Mouse (Mus musculus): ENCODE results near the gene Cdiptos. TPM values are rescaled to one million over a fixed set of nuclear protein-coding genes. Genes with fewer than 3 reads are reported as not detected.
A peak's percentile ranks its signal among the peaks of the same experiment; 100 is the strongest.

Gene Cdiptos
- polyA plus RNA-seq, 1 experiment, result 2.4 TPM

GRCm38 (mm10) chr7:127011051-127011450, 35.2 kb upstream of the Cdiptos start:
- Histone ChIP-seq H3K9ac (ENCODE audit: low read depth, poor library complexity, severe bottlenecking) (0 out of 2 replicates have a peak overlapping the region, but pooled peaks have one; percentile 22), H3K27ac (ENCODE audit: insufficient read depth, low read length) (peak overlapping the region; percentile 20; the same call in 1 of the 2 replicates), H3K9me3 (replicated peaks; ENCODE audit: control insufficient read depth, insufficient read depth, low read length, poor library complexity, severe bottlenecking) (no peaks in the 10 kb centered on the region), H3K27me3 (ENCODE audit: control insufficient read depth, insufficient read depth, low read length, poor library complexity, severe bottlenecking) (no peaks in the 10 kb centered on the region), H3K36me3 (ENCODE audit: control insufficient read depth, insufficient read depth, low read length, poor library complexity, severe bottlenecking) (peaks cover 9% of the 10 kb centered on the region), H3K4me3 (ENCODE audit: low read depth, low read length) (no peak overlapping the region), H3K4me1 (ENCODE audit: control insufficient read depth, insufficient read depth, low read length) (peaks cover 7% of the 10 kb centered on the region)
- TF ChIP-seq POLR2A (IDR thresholded peaks at IDR 0.05; ENCODE audit: insufficient read depth, low read length) (no peak), CTCF (IDR thresholded peaks at IDR 0.05; ENCODE audit: low read depth, low read length) (no peak), EP300 (IDR thresholded peaks at IDR 0.05; ENCODE audit: insufficient read depth, low read depth, low read length) (no peak)

DNA sequence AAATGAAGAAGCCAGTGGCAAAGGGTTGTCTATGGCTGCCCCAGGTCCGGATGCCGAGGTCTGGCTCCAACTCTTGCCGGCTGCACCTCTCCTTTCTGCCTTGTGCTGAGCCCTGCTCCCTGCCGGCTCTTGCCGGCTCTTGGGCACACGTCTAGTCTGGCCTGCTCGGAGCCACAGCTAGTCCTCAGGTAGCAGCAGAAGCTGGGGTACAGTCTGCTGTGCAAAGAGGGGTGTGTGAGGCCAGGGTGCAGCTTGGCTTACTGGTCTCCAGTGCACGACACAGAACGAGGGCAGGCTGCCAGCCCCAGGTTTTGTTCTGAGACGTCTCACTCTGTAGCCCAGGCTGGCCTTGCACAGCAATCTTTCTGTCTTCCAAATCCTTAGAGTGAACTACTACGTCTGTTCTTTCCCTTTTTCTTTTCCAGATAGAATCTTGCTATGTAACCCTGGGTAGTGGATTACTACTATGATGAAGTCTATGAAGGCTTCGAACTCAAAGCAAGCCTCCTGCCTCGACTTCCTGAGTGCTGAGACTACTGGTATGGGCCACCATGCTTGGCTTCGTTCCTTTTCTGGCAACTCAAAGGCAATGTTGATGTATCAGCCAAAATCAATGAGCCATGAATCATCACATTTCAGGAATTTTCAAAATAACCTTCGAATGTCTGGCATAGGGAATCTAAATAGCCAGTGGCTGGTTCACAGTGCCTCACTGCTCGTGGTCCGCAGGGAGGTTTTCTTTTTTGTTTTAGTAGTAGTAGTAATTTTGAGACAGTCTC, 33.6 kb upstream of the Cdiptos start:
- TF ChIP-seq CTCF (IDR thresholded peaks at IDR 0.05; ENCODE audit: low read depth, low read length) (no peak), POLR2A (IDR thresholded peaks at IDR 0.05; ENCODE audit: insufficient read depth, low read length) (no peak), EP300 (IDR thresholded peaks at IDR 0.05; ENCODE audit: insufficient read depth, low read depth, low read length) (no peak)
- no peaks in the 10 kb centered on the region for H3K9me3 ChIP-seq (replicated peaks; ENCODE audit: control insufficient read depth, insufficient read depth, low read length, poor library complexity, severe bottlenecking)
- peak overlapping the region; percentile 79 for H3K27ac ChIP-seq (ENCODE audit: insufficient read depth, low read length)
- H3K36me3 ChIP-seq (ENCODE audit: control insufficient read depth, insufficient read depth, low read length, poor library complexity, severe bottlenecking), result no peaks in the 10 kb centered on the region
- H3K4me1 ChIP-seq (ENCODE audit: control insufficient read depth, insufficient read depth, low read length), result peaks cover 7% of the 10 kb centered on the region
- H3K27me3 ChIP-seq (ENCODE audit: control insufficient read depth, insufficient read depth, low read length, poor library complexity, severe bottlenecking), result no peaks in the 10 kb centered on the region
- H3K9ac ChIP-seq (ENCODE audit: low read depth, poor library complexity, severe bottlenecking), result no peak overlapping the region
- no peak overlapping the region for H3K4me3 ChIP-seq (ENCODE audit: low read depth, low read length)

GRCm38 (mm10) chr7:127008239-127009019, 32.5 kb upstream of the Cdiptos start:
- TF ChIP-seq CTCF (IDR thresholded peaks at IDR 0.05; ENCODE audit: low read depth, low read length), result no peak
- peak; percentile 80 for TF ChIP-seq EP300 (IDR thresholded peaks at IDR 0.05; ENCODE audit: insufficient read depth, low read depth, low read length)
- TF ChIP-seq POLR2A (IDR thresholded peaks at IDR 0.05; ENCODE audit: insufficient read depth, low read length), result no peak
- peak overlapping the region; percentile 79 for H3K27ac ChIP-seq (ENCODE audit: insufficient read depth, low read length)
- H3K4me1 ChIP-seq (ENCODE audit: control insufficient read depth, insufficient read depth, low read length), result peaks cover 9% of the 10 kb centered on the region
- H3K4me3 ChIP-seq (ENCODE audit: low read depth, low read length), result no peak overlapping the region
- H3K36me3 ChIP-seq (ENCODE audit: control insufficient read depth, insufficient read depth, low read length, poor library complexity, severe bottlenecking), result no peaks in the 10 kb centered on the region
- no peaks in the 10 kb centered on the region for H3K9me3 ChIP-seq (replicated peaks; ENCODE audit: control insufficient read depth, insufficient read depth, low read length, poor library complexity, severe bottlenecking)
- H3K9ac ChIP-seq (ENCODE audit: low read depth, poor library complexity, severe bottlenecking), result no peak overlapping the region
- no peaks in the 10 kb centered on the region for H3K27me3 ChIP-seq (ENCODE audit: control insufficient read depth, insufficient read depth, low read length, poor library complexity, severe bottlenecking)

DNA sequence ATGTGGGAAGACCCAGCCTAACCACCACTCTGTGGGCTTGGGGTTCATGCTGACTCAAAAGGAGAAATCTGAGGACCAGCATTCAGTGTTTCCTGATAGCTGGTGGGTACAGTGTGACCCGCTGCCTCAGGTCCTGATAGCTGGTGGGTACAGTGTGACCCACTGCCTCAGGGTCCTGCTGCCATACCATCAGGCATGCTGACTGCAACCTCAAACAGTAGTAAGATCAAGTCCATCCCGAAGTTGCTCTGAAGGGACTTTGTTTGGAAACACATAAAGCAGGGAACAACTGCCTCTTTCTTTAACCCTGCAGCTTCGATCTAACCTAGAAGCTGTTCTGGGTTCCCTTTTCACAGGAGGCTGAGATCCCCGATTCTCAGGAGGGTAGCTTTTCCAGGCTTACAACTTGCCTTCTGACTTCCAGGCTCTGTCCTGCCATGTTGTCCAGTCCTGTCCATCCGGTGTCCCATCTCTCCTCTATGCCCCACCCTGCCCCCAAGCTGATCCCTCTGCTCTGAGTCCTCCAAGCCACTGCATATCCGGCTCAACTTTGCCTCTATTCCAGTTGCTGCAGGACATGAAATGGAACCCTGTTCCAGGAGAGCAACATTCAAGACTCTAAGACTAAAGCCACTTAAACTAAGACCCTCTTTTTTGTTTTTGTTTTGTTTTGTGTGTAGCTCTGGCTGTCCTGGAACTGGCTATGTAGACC, 31.6 kb upstream of the Cdiptos start:
- Histone ChIP-seq H3K9me3 (replicated peaks; ENCODE audit: control insufficient read depth, insufficient read depth, low read length, poor library complexity, severe bottlenecking) (no peaks in the 10 kb centered on the region), H3K27ac (ENCODE audit: insufficient read depth, low read length) (peak overlapping the region; percentile 79), H3K36me3 (ENCODE audit: control insufficient read depth, insufficient read depth, low read length, poor library complexity, severe bottlenecking) (no peaks in the 10 kb centered on the region), H3K4me1 (ENCODE audit: control insufficient read depth, insufficient read depth, low read length) (peaks cover 5% of the 10 kb centered on the region), H3K9ac (ENCODE audit: low read depth, poor library complexity, severe bottlenecking) (no peak overlapping the region), H3K4me3 (ENCODE audit: low read depth, low read length) (no peak overlapping the region), H3K27me3 (ENCODE audit: control insufficient read depth, insufficient read depth, low read length, poor library complexity, severe bottlenecking) (no peaks in the 10 kb centered on the region)
- TF ChIP-seq CTCF (IDR thresholded peaks at IDR 0.05; ENCODE audit: low read depth, low read length) (no peak), EP300 (IDR thresholded peaks at IDR 0.05; ENCODE audit: insufficient read depth, low read depth, low read length) (peak; percentile 57; the same call in 1 of the 2 replicates), POLR2A (IDR thresholded peaks at IDR 0.05; ENCODE audit: insufficient read depth, low read length) (no peak)

- H3K9me3 ChIP-seq (replicated peaks; ENCODE audit: control insufficient read depth, insufficient read depth, low read length, poor library complexity, severe bottlenecking), result no peaks in the 10 kb centered on the region
- H3K27ac ChIP-seq (ENCODE audit: insufficient read depth, low read length), result peak overlapping the region; percentile 74
- H3K4me1 ChIP-seq (ENCODE audit: control insufficient read depth, insufficient read depth, low read length), result peaks cover 4% of the 10 kb centered on the region
- H3K4me3 ChIP-seq (ENCODE audit: low read depth, low read length), result no peak overlapping the region
- 0 out of 2 replicates have a peak overlapping the region, but pooled peaks have one; percentile 34 for H3K9ac ChIP-seq (ENCODE audit: low read depth, poor library complexity, severe bottlenecking)
- no peaks in the 10 kb centered on the region for H3K27me3 ChIP-seq (ENCODE audit: control insufficient read depth, insufficient read depth, low read length, poor library complexity, severe bottlenecking)
- no peaks in the 10 kb centered on the region for H3K36me3 ChIP-seq (ENCODE audit: control insufficient read depth, insufficient read depth, low read length, poor library complexity, severe bottlenecking)
- TF ChIP-seq CTCF (IDR thresholded peaks at IDR 0.05; ENCODE audit: low read depth, low read length), result no peak
- TF ChIP-seq POLR2A (IDR thresholded peaks at IDR 0.05; ENCODE audit: insufficient read depth, low read length), result no peak
- 0 out of 2 replicates have a peak, but pooled peaks have one; percentile 39 for TF ChIP-seq EP300 (IDR thresholded peaks at IDR 0.05; ENCODE audit: insufficient read depth, low read depth, low read length)
These were observed 28.4 kb upstream of the Cdiptos start for GRCm38 (mm10) chr7:127004122-127004875.
